Mouse (Mus musculus) liver, postnatal 0 days (tissue): Measurements from ENCODE around the gene Bcl2l13. TPM values are rescaled to one million over a fixed set of nuclear protein-coding genes. Genes with fewer than 3 reads are reported as not detected.

Source experiments
- ATAC-seq: fragments of 200-750 bp; cut with Nextera tagmentation; 2 replicates; pipeline ENCODE4 v1.8.0; 2017; ENCODE audit warnings: mild to moderate bottlenecking, moderate library complexity
- DNase-seq: peaks from one replicate; pipeline ENCODE4 v3.0.0-alpha.2; 2016
- H3K27ac ChIP-seq: fragments of 300-500 bp; sonication (generic); 2 replicates; pipeline ENCODE4 v1.5.1; 2014; ENCODE audit warnings: antibody characterized with exemption, moderate library complexity, mild to moderate bottlenecking, low read depth
- H3K27me3 ChIP-seq: fragments of 300-500 bp; sonication (generic); 2 replicates; pipeline ENCODE4 v1.6.1; 2014; ENCODE audit warnings: low read length, control low read depth, mixed read lengths; ENCODE audit not compliant: insufficient read depth
- H3K36me3 ChIP-seq: fragments of 300-500 bp; sonication (generic); replicated peaks from 2 replicates; pipeline ENCODE4 v1.6.1; 2014; ENCODE audit warnings: mild to moderate bottlenecking, control low read depth, low read length, moderate library complexity, mixed read lengths; ENCODE audit not compliant: insufficient read depth
- H3K4me1 ChIP-seq: fragments of 300-500 bp; sonication (generic); 2 replicates; pipeline ENCODE4 v1.6.1; 2014; ENCODE audit warnings: antibody characterized with exemption, mild to moderate bottlenecking, control low read depth; ENCODE audit not compliant: insufficient read depth
- H3K4me2 ChIP-seq: fragments of 300-500 bp; sonication (generic); 2 replicates; pipeline ENCODE4 v1.6.1; 2014; ENCODE audit warnings: low read depth, mild to moderate bottlenecking, low read length, moderate library complexity, mixed read lengths
- H3K4me3 ChIP-seq: fragments of 300-500 bp; sonication (generic); 2 replicates; pipeline ENCODE4 v1.5.1; 2014; ENCODE audit warnings: low read depth, low read length
- H3K9ac ChIP-seq: fragments of 300-500 bp; sonication (generic); replicated peaks from 2 replicates; pipeline ENCODE4 v1.6.1; 2014; ENCODE audit warnings: mild to moderate bottlenecking, moderate library complexity
- H3K9me3 ChIP-seq: fragments of 300-500 bp; sonication (generic); 2 replicates; pipeline ENCODE4 v1.6.1; 2016; ENCODE audit warnings: mild to moderate bottlenecking, control low read depth, low read length, mixed read lengths
- CTCF ChIP-seq: sonication (generic); IDR thresholded peaks from 2 replicates; pipeline ENCODE4 v1.5.1; 2016; ENCODE audit warnings: antibody characterized with exemption, low read depth
- EP300 ChIP-seq: IDR thresholded peaks from 2 replicates; pipeline ENCODE4 v1.6.1; 2016; ENCODE audit warnings: antibody characterized with exemption, low read depth, mild to moderate bottlenecking
- WGBS: fragments of 180-500 bp; shearing (Covaris S2); extraction: QIAGEN DNeasy Blood & Tissue Kit; methylation state at CpG from one replicate; pipeline ENCODE4 v1.1.7; 2014; ENCODE audit not compliant: insufficient replicate concordance; 5-methylcytosine and 5-hydroxymethylcytosine counted together
- polyA plus RNA-seq: library from polyadenylated mRNA; unstranded; fragments of >200 nt; fragmentation: Nextera tagmentation; extraction: Ambion mirVana; gene quantifications from 2 replicates; pipeline ENCODE4 v1.2.1, GENCODE M21; 2015

Gene Bcl2l13
- polyA plus RNA-seq, 1 experiment from 2014 or later = 18.4 TPM

DNA sequence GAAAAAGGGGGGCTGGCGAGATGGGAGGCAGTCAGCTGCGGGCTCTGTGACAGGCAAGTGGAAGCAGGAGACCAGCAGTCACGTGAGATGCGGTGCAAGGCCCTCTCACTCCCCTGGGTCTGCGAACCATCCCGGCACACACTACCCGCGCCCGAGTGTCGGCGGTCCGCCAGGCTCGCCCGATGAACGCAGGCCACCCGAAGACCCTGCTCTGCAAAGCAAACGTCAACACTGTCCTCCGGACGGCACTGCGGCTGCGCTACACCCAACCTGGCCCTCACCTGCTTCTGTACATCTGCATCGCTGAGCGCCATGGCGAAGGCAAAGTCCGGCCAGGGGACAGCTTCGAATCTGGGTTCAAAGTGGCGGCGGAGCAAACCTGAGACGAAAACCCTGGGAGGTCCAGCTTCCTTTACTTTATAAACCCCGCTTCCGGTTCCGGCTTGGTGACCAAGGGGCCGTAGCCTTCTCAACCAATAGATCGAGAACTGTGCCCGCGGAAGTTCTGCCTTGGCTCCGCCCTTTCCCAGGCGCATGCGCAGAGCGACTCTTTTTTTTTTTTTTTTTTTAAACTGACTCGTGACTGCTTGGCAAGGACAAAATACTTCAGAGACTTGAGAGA lies 13.6 kb upstream of the Bcl2l13 start, which contains the start of gene Atp6v1e1:
Gene Atp6v1e1 (minus strand): TSS at position 487 of the 622 bp plus-strand sequence.
- Histone ChIP-seq H3K27me3 (no peaks in the 10 kb centered on the region), H3K4me2 (peak within 1 kb of the TSS; percentile 84), H3K4me3 (peak within 1 kb of the TSS; percentile 100), H3K4me1 (peaks cover 18% of the 10 kb centered on the region), H3K9me3 (no peaks in the 10 kb centered on the region), H3K36me3 (peaks cover 25% of the 10 kb centered on the region), H3K9ac (peak within 1 kb of the TSS; percentile 96), H3K27ac (peak within 1 kb of the TSS; percentile 99)
- ATAC-seq = peak; percentile 93
- under 1% methylated on average over 41 of the region's 41 CpGs for WGBS
- no peak for TF ChIP-seq CTCF
- peak; percentile 38; the same call in 1 of the 2 replicates for TF ChIP-seq EP300
- DNase-seq = peak; percentile 96

- ATAC-seq = no peak
- Histone ChIP-seq H3K4me1 (peaks cover 18% of the 10 kb centered on the region), H3K9me3 (no peaks in the 10 kb centered on the region), H3K36me3 (peaks cover 19% of the 10 kb centered on the region), H3K4me2 (peak overlapping the region; percentile 84), H3K9ac (peak overlapping the region; percentile 48), H3K27me3 (no peaks in the 10 kb centered on the region), H3K27ac (peak overlapping the region; percentile 99), H3K4me3 (peak overlapping the region; percentile 100)
- DNase-seq = no peak
- peak; percentile 38 for TF ChIP-seq CTCF
- TF ChIP-seq EP300 = no peak
- 52% methylated on average over 10 of the region's 10 CpGs for WGBS
These were observed 12.9 kb upstream of the Bcl2l13 start for GRCm38 (mm10) chr6:120822937-120823614.

- Histone ChIP-seq H3K36me3 (no peaks in the 10 kb centered on the region), H3K9ac (no peak overlapping the region), H3K4me3 (no peak overlapping the region), H3K27me3 (no peaks in the 10 kb centered on the region), H3K9me3 (no peaks in the 10 kb centered on the region), H3K27ac (peak overlapping the region; percentile 96; the same call in 1 of the 2 replicates), H3K4me2 (no peak overlapping the region), H3K4me1 (peaks cover 42% of the 10 kb centered on the region)
- DNase-seq (peak; percentile 30), ATAC-seq (peak; percentile 48)
- WGBS = 68% methylated on average over 1 of the region's 1 CpGs
- TF ChIP-seq EP300 (peak; percentile 97), CTCF (peak; percentile 38)
These were observed 6.0 kb upstream of the Bcl2l13 start for GRCm38 (mm10) chr6:120830056-120830455.

DNA sequence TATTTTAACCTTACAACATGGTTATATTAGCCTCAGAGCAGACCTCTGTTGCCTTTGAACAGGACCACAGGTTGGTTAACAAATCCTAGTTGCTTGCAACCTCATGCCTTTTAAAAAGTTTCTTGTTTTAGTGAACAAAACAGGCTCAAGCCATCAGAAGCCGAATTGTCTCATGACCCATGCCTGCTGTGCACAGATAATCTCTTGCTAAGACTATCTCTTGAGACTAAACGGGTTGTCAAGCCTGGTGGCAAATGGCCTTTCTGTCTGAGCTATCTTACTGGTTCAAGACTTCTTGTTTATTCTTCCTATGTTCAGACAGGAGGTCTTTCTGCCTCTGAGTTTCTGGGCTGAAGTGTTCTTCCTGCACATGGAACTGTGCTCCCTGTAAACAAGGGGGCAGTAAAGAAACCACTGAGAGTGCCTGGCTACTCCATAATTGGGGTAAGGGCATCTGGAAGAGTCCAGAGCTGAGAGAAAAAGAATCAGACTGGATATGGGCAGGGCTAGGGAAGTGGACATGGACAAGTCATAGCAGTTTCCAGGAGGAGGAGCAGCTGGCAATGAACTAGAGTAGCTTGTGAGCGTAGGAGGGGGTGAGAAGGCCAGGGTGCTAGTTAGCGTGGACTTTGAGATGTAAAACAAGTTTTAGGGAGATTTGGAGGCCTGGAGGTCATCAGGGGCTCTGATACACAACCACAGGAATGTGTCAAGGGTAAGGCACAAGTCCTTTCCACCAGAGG lies 5.0 kb upstream of the Bcl2l13 start:
- WGBS = 42% methylated on average over 4 of the region's 4 CpGs
- peak overlapping the region; percentile 50 for H3K4me2 ChIP-seq

DNA sequence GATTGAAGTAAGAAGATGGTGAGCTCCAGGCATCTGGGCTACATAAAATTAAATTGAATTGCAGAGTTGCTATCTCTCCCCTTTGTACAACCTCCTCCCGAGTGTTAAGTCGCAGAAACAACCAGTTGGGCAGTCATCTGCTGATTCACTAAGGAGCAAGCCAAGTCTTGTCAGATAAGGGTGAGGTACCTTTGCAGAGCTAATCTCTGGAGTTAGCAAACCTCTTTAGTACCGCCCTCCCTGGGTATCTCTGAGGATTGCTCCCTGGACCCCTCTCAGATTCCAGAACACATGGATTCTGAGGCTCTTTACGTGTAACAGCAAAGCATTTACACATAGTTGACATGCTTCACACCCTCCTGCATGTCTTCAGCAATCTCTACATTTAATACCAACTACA lies 3.9 kb upstream of the Bcl2l13 start:
- ATAC-seq (no peak), DNase-seq (no peak)
- Histone ChIP-seq H3K27ac (peak overlapping the region; percentile 96), H3K9me3 (no peaks in the 10 kb centered on the region), H3K27me3 (no peaks in the 10 kb centered on the region), H3K4me3 (no peak overlapping the region), H3K4me1 (peaks cover 49% of the 10 kb centered on the region), H3K9ac (no peak overlapping the region), H3K4me2 (peak overlapping the region; percentile 50), H3K36me3 (no peaks in the 10 kb centered on the region)
- TF ChIP-seq CTCF = peak; percentile 34; the same call in 1 of the 2 replicates
- TF ChIP-seq EP300 = peak; percentile 83
- whole genome bisulfite sequencing = 58% methylated on average over 4 of the region's 4 CpGs

More for the DNA sequence above, 5.0 kb upstream of the Bcl2l13 start:
- H3K27ac ChIP-seq = peak overlapping the region; percentile 96
- DNase-seq = peak; percentile 34
- ATAC-seq = peak; percentile 42
- H3K9me3 ChIP-seq = no peaks in the 10 kb centered on the region
- H3K4me3 ChIP-seq = no peak overlapping the region
- H3K27me3 ChIP-seq = no peaks in the 10 kb centered on the region
- peaks cover 49% of the 10 kb centered on the region for H3K4me1 ChIP-seq
- peak overlapping the region; percentile 52 for H3K9ac ChIP-seq
- TF ChIP-seq CTCF = 0 out of 2 replicates have a peak, but pooled peaks have one; percentile 12
- TF ChIP-seq EP300 = peak; percentile 97
- H3K36me3 ChIP-seq = no peaks in the 10 kb centered on the region
